Comparison of ENCODE assay signal across 1 mouse cellular context in the genomic region with DNA sequence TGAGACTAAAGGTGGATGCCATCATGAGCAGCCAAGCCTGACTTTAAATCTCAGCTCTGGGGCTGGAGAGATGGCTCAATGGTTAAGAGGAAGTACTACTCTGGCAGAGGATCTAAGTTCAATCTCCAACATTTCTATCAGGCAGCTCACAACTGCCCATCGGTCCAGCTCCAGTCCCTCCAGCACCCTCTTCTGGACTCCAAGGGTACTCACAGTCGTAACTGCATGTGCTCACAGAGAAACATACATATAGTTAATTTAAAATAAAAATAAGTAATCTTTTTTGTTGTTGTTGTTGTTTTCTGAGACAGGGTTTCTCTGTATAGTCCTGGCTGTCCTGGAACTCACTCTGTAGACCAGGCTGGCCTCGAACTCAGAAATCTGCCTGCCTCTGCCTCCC.
A peak's percentile ranks its signal among the peaks of the same experiment; 100 is the strongest.
TF ChIP-seq lines count a peak whose summit lies in the region.

No protein-coding gene starts in this region.

TF ChIP-seq in CH12.LX, 34 proteins besides CTCF, POLR2A, EP300 and RAD21:
- TF ChIP-seq JUND (conservative IDR thresholded peaks at IDR 0.05; ENCODE audit: low read depth, low read length), result no peak
- peak; percentile 42 for TF ChIP-seq SMC3 (IDR thresholded peaks at IDR 0.05; ENCODE audit: low read depth, low read length)
